Mouse (Mus musculus): ENCODE measurements around the gene Gkn2. TPM values are rescaled to one million over a fixed set of nuclear protein-coding genes. Genes with fewer than 3 reads are reported as not detected.

Gkn2 gene
- polyA plus RNA-seq, 1 experiment from 2014 or later, result not detected

DNA sequence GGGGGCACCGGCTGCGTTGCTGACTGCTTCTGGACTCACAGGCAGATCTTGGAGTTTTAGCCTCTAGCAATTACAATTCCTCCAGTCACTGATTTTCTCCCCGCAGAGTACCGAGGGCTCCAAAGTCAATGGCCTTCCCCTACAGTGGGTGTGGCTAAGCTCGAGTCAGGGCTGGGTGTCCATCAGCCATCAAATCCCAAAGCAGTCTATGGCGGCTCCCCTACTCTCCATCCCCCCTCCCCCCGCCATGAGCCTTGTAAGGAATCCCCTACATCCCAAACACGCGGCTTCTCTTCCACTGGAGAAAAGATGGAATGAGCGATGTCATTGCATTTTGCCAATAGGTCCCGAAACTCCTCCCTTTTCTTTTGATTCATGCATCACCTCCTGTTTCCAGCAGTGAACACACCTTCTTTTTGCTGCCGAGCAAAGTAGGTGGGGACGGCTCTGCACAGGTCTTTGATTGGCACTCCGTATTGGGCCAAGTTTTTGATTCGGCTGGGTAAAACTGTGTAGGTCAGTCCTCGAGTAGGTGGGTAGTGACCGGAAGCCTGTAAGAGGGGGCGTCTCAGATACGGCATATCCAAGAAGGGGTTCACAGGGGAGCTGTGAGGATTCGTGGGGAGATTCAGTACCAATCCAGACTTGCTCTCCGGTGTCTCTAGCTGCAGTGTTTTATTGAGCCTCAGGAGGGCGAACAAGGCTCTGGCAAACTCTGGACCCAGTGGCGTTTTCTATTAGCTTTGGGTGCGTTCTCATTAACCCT is 11.0 kb downstream of the Gkn2 start:
- Histone ChIP-seq H3K9me3 (no peaks in the 10 kb centered on the region), H3K27me3 (replicated peaks; ENCODE audit: low read depth, poor library complexity, severe bottlenecking) (peaks cover 66% of the 10 kb centered on the region), H3K36me3 (replicated peaks) (no peaks in the 10 kb centered on the region), H3K4me1 (peaks cover 20% of the 10 kb centered on the region), H3K4me3 (peak overlapping the region; percentile 46), H3K27ac (replicated peaks) (no peak overlapping the region)
- WGBS, result 8% methylated on average over 24 of the region's 24 CpGs
- DNase-seq (ENCODE audit: low spot score), result peak; percentile 35

DNA sequence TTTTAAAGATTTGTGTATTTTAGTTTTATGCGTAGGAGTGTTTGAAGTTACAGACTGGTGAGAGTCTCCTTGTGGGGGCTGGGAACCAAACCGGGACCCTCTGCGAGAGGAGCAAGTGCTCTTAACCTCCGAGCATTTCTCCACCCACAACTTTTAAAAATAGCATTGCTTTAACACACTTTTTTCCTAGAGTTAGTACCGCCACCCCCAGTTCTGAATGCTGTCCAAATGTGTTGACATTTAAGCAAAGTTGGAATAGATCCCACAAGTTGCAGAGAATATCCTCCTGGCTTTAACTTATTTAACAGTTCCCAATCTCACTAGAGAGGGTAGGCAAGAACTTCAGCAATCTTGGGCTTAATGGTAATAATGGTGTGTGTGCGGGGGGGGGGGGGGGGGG is 11.6 kb downstream of the Gkn2 start:
- Histone ChIP-seq H3K36me3 (replicated peaks) (no peaks in the 10 kb centered on the region), H3K27me3 (replicated peaks; ENCODE audit: low read depth, poor library complexity, severe bottlenecking) (peaks cover 66% of the 10 kb centered on the region), H3K9me3 (no peaks in the 10 kb centered on the region), H3K4me3 (no peak overlapping the region), H3K27ac (replicated peaks) (no peak overlapping the region), H3K4me1 (peaks cover 27% of the 10 kb centered on the region)
- DNase-seq (ENCODE audit: low spot score), result no peak
- WGBS, result 65% methylated on average over 6 of the region's 6 CpGs

DNA sequence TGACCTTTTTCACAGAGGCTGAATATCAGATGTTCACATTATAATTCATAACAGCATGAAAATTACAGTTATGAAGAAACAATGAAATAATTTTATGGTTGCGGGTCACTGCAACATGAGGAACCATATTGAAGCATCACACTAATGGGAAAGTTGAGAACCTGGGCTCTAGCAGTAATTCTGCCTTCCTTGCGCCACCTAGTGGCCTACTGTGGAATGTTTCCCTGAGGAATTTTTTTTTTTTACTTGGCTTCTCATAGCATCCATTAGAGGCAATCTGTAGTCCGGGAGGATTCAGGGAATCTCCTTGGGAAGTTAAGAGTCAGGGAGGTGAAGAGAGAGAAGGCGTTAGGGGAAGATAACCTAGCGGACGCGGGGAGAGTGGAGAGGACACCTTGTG is 13.0 kb downstream of the Gkn2 start:
- peaks cover 58% of the 10 kb centered on the region for H3K27me3 ChIP-seq (replicated peaks; ENCODE audit: low read depth, poor library complexity, severe bottlenecking)

DNA sequence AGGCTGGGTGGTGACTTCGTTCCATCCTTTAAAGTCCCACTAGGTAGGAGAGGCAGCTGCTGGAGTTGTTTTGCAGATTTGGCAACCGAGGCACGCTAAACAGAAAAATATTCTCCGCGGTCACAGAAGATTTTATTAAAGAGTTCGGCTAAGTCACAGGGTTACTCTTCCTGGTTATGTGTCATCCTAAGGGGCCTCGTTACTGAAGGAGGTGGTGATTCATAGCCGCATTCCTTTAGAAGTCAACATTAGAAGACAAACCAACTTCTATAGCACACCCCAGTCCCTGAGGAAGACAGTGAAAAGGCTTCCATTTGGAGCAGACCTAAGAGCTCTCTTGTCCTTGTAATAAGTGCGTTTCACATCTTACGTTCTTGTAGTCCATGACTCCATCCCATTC is 13.5 kb downstream of the Gkn2 start:
- WGBS, result 87% methylated on average over 10 of the region's 10 CpGs
- H3K27ac ChIP-seq (replicated peaks), result no peak overlapping the region
- H3K27me3 ChIP-seq (replicated peaks; ENCODE audit: low read depth, poor library complexity, severe bottlenecking), result peaks cover 58% of the 10 kb centered on the region
- peaks cover 31% of the 10 kb centered on the region for H3K4me1 ChIP-seq
- no peak for DNase-seq (ENCODE audit: low spot score)
- H3K36me3 ChIP-seq (replicated peaks), result no peaks in the 10 kb centered on the region
- H3K4me3 ChIP-seq, result no peak overlapping the region
- H3K9me3 ChIP-seq, result no peaks in the 10 kb centered on the region

More for the DNA sequence above, 13.0 kb downstream of the Gkn2 start:
- H3K4me1 ChIP-seq, result peaks cover 31% of the 10 kb centered on the region
- DNase-seq (ENCODE audit: low spot score), result peak; percentile 73
- H3K9me3 ChIP-seq, result no peaks in the 10 kb centered on the region
- H3K27ac ChIP-seq (replicated peaks), result no peak overlapping the region
- WGBS, result 17% methylated on average over 7 of the region's 7 CpGs
- H3K4me3 ChIP-seq, result no peak overlapping the region
- no peaks in the 10 kb centered on the region for H3K36me3 ChIP-seq (replicated peaks)

DNA sequence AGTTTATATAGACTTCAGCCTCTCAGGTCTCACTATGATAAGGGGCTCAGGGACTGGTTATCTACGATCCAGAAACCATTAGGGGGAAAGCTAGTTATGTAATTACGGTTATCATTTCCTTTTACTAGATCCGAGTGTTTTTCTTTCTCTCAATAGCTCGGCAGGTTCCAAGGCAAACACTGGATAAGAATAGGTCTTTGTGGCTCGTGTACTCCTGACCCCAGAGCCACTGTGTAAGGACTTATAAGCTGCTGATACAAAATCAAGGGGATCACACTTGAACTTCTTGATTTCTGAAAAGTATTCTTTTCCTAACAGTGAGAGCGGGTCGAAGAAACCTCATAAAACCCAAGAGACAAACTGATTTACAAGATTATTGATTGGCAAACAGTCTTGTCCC is 15.7 kb downstream of the Gkn2 start, which contains the start of gene Gkn3:
Gene Gkn3 (minus strand): TSS at position 59 of the 400 bp plus-strand sequence.
- Histone ChIP-seq H3K9me3 (no peaks in the 10 kb centered on the region), H3K36me3 (replicated peaks) (no peaks in the 10 kb centered on the region), H3K4me3 (no peak within 1 kb of the TSS), H3K27me3 (replicated peaks; ENCODE audit: low read depth, poor library complexity, severe bottlenecking) (peaks cover 38% of the 10 kb centered on the region), H3K4me1 (peaks cover 32% of the 10 kb centered on the region), H3K27ac (replicated peaks) (no peak within 1 kb of the TSS)
- no peak for DNase-seq (ENCODE audit: low spot score)
- 45% methylated on average over 7 of the region's 7 CpGs for WGBS

DNA sequence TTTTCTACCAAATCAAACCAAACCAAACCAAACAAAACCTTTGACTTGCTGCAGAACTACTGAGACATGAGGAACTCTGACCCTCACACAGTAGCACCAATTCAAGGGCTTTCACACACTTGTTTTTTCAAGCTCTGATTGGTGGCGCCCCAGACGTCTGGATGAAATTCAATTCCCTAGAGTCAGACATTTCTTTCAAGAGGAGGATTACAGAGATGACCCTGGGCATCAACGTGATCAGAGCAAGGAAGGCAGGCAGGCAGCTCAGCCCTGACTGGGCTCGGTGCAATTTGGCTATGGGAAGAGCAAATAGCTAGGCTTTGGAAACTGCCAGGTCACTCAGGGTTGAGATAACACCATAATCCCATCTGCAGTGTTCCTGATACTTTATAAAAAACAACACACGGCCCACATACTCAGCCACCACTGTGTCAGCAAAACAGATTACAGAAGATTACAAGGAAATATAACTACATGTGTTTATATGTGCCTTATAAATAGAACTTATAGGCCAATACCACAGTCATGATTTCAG is 16.4 kb downstream of the Gkn2 start:
- DNase-seq (ENCODE audit: low spot score), result peak; percentile 32
- no peaks in the 10 kb centered on the region for H3K36me3 ChIP-seq (replicated peaks)
- H3K9me3 ChIP-seq, result no peaks in the 10 kb centered on the region

DNA sequence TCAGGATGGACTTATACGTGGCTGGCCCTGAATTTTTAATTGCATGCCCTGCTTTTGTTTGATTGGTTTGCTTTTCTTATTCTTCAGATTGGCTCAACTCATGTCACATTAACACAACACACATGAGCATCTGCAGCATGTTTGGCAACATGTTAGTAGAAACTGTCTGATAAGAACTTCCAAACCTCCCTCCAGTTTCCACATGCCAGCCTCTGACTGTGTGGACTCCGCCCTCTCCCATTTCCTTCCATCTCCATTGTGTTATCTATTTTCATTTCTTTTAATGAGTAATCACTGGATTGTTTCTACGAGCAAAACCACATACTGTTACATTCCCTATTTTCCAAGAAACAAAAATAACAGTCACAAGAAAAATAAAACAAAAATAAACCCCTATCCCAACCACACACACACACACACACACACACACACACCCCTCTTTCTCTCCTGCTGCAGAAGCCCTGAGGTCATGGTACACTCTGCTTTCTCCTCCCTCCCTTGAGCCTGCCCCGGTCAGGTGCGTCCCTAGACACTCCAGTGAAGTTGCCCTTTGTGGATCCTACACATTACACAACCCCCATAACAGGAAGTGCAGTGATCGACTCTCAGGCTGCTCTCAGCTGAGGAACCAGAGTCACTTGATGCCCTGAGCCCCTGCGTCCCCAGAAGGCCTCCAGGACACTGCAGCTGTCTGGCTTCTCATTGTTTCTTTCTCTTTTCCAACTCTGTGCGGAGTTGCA is 20.5 kb downstream of the Gkn2 start:
- Histone ChIP-seq H3K27me3 (replicated peaks; ENCODE audit: low read depth, poor library complexity, severe bottlenecking) (no peaks in the 10 kb centered on the region), H3K9me3 (no peaks in the 10 kb centered on the region), H3K4me1 (peaks cover 20% of the 10 kb centered on the region), H3K27ac (replicated peaks) (no peak overlapping the region), H3K36me3 (replicated peaks) (no peaks in the 10 kb centered on the region), H3K4me3 (no peak overlapping the region)
- WGBS, result 66% methylated on average over 8 of the region's 8 CpGs
- no peak for DNase-seq (ENCODE audit: low spot score)

More for the DNA sequence above, 16.4 kb downstream of the Gkn2 start:
- H3K27me3 ChIP-seq (replicated peaks; ENCODE audit: low read depth, poor library complexity, severe bottlenecking), result peaks cover 35% of the 10 kb centered on the region
- H3K27ac ChIP-seq (replicated peaks), result no peak overlapping the region
- no peak overlapping the region for H3K4me3 ChIP-seq
- WGBS, result 21% methylated on average over 5 of the region's 5 CpGs
- peaks cover 29% of the 10 kb centered on the region for H3K4me1 ChIP-seq

DNA sequence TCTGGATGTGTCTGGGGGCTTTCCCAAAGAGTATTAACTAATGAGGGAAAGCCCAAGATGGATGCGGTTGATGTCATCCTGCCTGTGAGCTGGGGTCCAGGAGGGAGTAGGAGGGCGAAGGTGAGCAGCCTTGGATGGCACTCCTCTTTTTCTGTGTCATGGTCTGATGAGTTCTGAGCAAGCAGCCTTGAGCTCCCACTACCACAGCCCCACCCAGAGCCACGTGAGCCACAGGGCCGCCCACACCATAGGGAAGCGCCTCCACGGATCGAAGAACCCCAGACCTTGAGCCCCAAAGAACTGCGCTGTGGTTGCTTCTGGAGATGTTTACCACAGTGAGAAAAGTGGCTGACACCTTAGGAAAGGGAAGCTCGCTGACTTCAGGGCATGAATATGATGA is 21.6 kb downstream of the Gkn2 start:
- 89% methylated on average over 9 of the region's 9 CpGs for WGBS
- DNase-seq (ENCODE audit: low spot score), result no peak

DNA sequence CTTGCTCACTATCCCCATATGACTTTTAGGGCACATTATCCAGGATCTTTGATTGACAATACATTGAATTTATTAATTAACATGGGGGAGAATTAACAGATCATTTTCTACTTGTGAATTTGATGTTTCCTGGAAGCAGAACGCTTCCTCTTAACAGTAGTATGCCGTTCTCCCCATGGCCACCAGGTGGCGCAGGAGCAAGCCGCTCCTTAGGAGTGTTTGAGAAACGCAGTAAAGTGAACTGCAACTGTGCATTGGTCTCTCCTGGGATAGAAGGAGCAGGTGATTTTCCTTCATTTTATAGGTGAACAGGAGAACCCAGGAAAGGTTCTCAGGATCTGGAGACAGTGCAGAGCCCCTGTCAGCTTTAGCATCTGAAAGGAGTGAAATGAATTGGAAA is 26.0 kb downstream of the Gkn2 start:
- H3K27ac ChIP-seq (replicated peaks), result no peak overlapping the region

More for the DNA sequence above, 21.6 kb downstream of the Gkn2 start:
- Histone ChIP-seq H3K9me3 (no peaks in the 10 kb centered on the region), H3K27ac (replicated peaks) (no peak overlapping the region), H3K36me3 (replicated peaks) (no peaks in the 10 kb centered on the region), H3K27me3 (replicated peaks; ENCODE audit: low read depth, poor library complexity, severe bottlenecking) (no peaks in the 10 kb centered on the region), H3K4me1 (peaks cover 12% of the 10 kb centered on the region), H3K4me3 (no peak overlapping the region)

DNA sequence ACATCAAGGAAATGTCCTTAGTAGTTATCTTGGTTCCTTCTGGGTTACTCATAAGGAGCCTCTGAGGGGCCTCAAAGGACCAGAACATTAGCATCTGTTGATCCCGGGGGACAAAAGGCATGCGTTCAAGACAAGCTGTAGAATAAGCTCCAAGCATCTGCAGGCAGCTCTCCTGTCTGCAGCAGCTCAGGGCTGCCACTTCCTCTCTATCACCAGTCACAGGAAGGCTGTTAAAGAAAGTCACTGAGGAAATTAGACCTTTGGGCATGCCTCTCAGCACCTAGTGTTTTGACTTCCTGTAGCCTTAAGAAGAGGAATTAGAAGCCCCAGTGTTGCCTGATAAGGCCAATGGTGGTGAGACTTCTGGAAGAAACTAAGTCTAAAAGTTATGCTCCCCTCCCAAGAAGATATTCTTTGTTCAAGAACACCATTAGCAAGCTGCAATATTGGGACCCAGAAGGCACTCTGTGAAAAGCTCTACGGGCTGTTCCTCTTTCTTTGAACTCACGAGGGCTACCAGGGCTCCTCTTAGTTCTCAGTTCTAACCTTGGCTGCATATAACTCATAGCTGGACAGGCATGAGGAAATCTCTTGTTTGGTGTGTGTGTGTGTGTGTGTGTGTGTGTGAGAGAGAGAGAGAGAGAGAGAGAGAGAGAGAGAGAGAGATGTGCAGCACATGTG is 26.9 kb downstream of the Gkn2 start:
- Histone ChIP-seq H3K4me1 (peaks cover 13% of the 10 kb centered on the region; the same call in 1 of the 2 replicates), H3K27ac (replicated peaks) (no peak overlapping the region)

More for the DNA sequence above, 26.0 kb downstream of the Gkn2 start:
- Histone ChIP-seq H3K9me3 (no peaks in the 10 kb centered on the region), H3K4me1 (peaks cover 13% of the 10 kb centered on the region; the same call in 1 of the 2 replicates), H3K4me3 (no peak overlapping the region), H3K36me3 (replicated peaks) (no peaks in the 10 kb centered on the region), H3K27me3 (replicated peaks; ENCODE audit: low read depth, poor library complexity, severe bottlenecking) (no peaks in the 10 kb centered on the region)
- WGBS, result 1% methylated on average over 5 of the region's 5 CpGs
- DNase-seq (ENCODE audit: low spot score), result peak; percentile 81

DNA sequence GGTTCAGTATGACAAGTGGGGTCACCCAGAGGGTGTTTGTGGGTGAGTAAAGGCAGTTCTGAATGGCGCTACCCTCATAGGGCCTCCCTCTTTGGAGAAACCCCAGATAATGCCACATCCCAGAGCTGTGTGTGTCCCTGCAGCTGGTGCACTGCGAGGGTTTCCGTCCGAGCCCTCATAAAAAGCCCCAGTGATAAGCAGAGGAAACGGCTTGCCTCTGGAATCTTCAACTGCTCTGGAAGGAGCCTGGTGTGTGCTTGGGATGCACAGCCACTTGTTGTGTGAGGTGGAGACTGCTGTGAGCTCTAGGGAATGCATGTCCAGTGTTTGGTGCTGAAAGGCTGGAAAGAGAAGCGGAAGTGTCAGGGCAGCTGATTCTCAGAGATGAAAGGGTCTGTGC is 28.3 kb downstream of the Gkn2 start:
- DNase-seq (ENCODE audit: low spot score), result no peak

More for the DNA sequence above, 26.9 kb downstream of the Gkn2 start:
- no peak for DNase-seq (ENCODE audit: low spot score)
- no peaks in the 10 kb centered on the region for H3K27me3 ChIP-seq (replicated peaks; ENCODE audit: low read depth, poor library complexity, severe bottlenecking)
- H3K4me3 ChIP-seq, result no peak overlapping the region
- WGBS, result 67% methylated on average over 4 of the region's 4 CpGs
- H3K9me3 ChIP-seq, result no peaks in the 10 kb centered on the region
- no peaks in the 10 kb centered on the region for H3K36me3 ChIP-seq (replicated peaks)

DNA sequence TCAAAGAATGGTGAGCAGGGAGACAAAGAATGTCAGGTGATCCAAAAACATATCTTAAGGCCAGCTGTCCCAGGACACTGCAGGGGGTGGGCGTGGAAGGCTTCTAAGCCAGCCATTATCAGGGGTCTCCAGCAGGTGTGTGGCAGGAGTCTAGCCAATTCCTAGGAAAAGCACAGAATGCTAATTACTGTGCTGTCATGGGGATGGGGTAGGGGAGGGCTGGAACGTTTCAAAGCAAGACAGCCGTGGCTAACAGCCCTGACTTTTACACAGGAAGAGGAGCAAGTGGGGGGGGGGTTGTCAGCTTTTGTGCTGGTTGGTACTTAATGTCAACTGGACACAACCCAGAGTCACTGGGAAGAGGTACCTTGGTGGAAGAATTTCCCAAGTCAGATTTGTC is 38.9 kb downstream of the Gkn2 start:
- Histone ChIP-seq H3K9me3 (no peaks in the 10 kb centered on the region), H3K36me3 (replicated peaks) (no peaks in the 10 kb centered on the region), H3K27me3 (replicated peaks; ENCODE audit: low read depth, poor library complexity, severe bottlenecking) (no peaks in the 10 kb centered on the region), H3K27ac (replicated peaks) (no peak overlapping the region), H3K4me1 (peaks cover 12% of the 10 kb centered on the region), H3K4me3 (no peak overlapping the region)
- 31% methylated on average over 3 of the region's 3 CpGs for WGBS
- no peak for DNase-seq (ENCODE audit: low spot score)

More for the DNA sequence above, 28.3 kb downstream of the Gkn2 start:
- Histone ChIP-seq H3K9me3 (no peaks in the 10 kb centered on the region), H3K27ac (replicated peaks) (no peak overlapping the region), H3K36me3 (replicated peaks) (no peaks in the 10 kb centered on the region), H3K4me3 (no peak overlapping the region), H3K27me3 (replicated peaks; ENCODE audit: low read depth, poor library complexity, severe bottlenecking) (no peaks in the 10 kb centered on the region), H3K4me1 (peaks cover 13% of the 10 kb centered on the region; the same call in 1 of the 2 replicates)
- WGBS, result 73% methylated on average over 6 of the region's 6 CpGs

All from embryonic facial prominence, embryonic 10.5 days (tissue).